Mouse (Mus musculus): ENCODE data around the gene Fastk. TPM values are rescaled to one million over a fixed set of nuclear protein-coding genes. Genes with fewer than 3 reads are reported as not detected.

Fastk gene
- total RNA-seq, 2 experiments from 2014 or later = 127 to 130 TPM

- TF ChIP-seq CTCF (conservative IDR thresholded peaks at IDR 0.05) = no peak
Observed at GRCm38 (mm10) chr5:24426037-24426432, 19.1 kb downstream of the Fastk start.

GRCm38 (mm10) chr5:24425421-24426036 is 19.6 kb downstream of the Fastk start:
- H3K4me3 ChIP-seq = peak overlapping the region; percentile 95
- DNase-seq (ENCODE audit: low spot score in 2 of 2) = no peak
- TF ChIP-seq CTCF (conservative IDR thresholded peaks at IDR 0.05) = peak; percentile 39
- peak overlapping the region; percentile 96 for H3K27ac ChIP-seq

More at GRCm38 (mm10) chr5:24426037-24426432, 19.1 kb downstream of the Fastk start:
- DNase-seq (ENCODE audit: low spot score in 2 of 2) = no peak
- Histone ChIP-seq H3K4me3 (peak overlapping the region; percentile 95), H3K27ac (no peak overlapping the region)

GRCm38 (mm10) chr5:24424861-24425411 is 20.2 kb downstream of the Fastk start:
- peak overlapping the region; percentile 96 for H3K27ac ChIP-seq
- peak; percentile 54 to 77 for DNase-seq (ENCODE audit: low spot score in 2 of 2)
- TF ChIP-seq CTCF (conservative IDR thresholded peaks at IDR 0.05) = no peak
- H3K4me3 ChIP-seq = peak overlapping the region; percentile 95

GRCm38 (mm10) chr5:24424004-24424781 is 20.9 kb downstream of the Fastk start:
- peak overlapping the region; percentile 95 for H3K4me3 ChIP-seq
- H3K27ac ChIP-seq = peak overlapping the region; percentile 96
- no peak for DNase-seq (ENCODE audit: low spot score in 2 of 2)
- no peak for TF ChIP-seq CTCF (conservative IDR thresholded peaks at IDR 0.05)

- Histone ChIP-seq H3K4me3 (peak within 1 kb of the TSS; percentile 95), H3K27ac (peak within 1 kb of the TSS; percentile 96)
- peak; percentile 36 for TF ChIP-seq CTCF (conservative IDR thresholded peaks at IDR 0.05)
- peak; percentile 99 to 100 for DNase-seq (ENCODE audit: low spot score in 2 of 2)
Observed at GRCm38 (mm10) chr5:24423129-24424003, 21.7 kb downstream of the Fastk start, which contains the start of the genes Cdk5 and Slc4a2. Cdk5 (minus strand) TSS chr5:24423530. Slc4a2 (plus strand) TSS chr5:24423837.

- Histone ChIP-seq H3K27ac (no peak overlapping the region), H3K4me3 (no peak overlapping the region)
- DNase-seq (ENCODE audit: low spot score in 2 of 2) = no peak
- TF ChIP-seq CTCF (conservative IDR thresholded peaks at IDR 0.05) = no peak
Observed at GRCm38 (mm10) chr5:24420381-24420780, 24.7 kb downstream of the Fastk start.

- Histone ChIP-seq H3K4me3 (no peak overlapping the region), H3K27ac (no peak overlapping the region)
- no peak for TF ChIP-seq CTCF (conservative IDR thresholded peaks at IDR 0.05)
- DNase-seq (ENCODE audit: low spot score in 2 of 2) = no peak
Observed at GRCm38 (mm10) chr5:24417587-24417986, 27.5 kb downstream of the Fastk start.

GRCm38 (mm10) chr5:24416222-24416736 is 28.8 kb downstream of the Fastk start:
- peak overlapping the region; percentile 21; the same call in 1 of the 2 replicates for H3K27ac ChIP-seq
- H3K4me3 ChIP-seq = peak overlapping the region; percentile 24; the same call in 1 of the 2 replicates
- peak; percentile 86 for TF ChIP-seq CTCF (conservative IDR thresholded peaks at IDR 0.05)
- DNase-seq (ENCODE audit: low spot score in 2 of 2) = peak; percentile 74 to 78

GRCm38 (mm10) chr5:24413938-24414337 is 31.1 kb downstream of the Fastk start:
- DNase-seq (ENCODE audit: low spot score in 2 of 2) = no peak
- no peak for TF ChIP-seq CTCF (conservative IDR thresholded peaks at IDR 0.05)
- Histone ChIP-seq H3K27ac (no peak overlapping the region), H3K4me3 (no peak overlapping the region)

- no peak within 1 kb of the TSS for H3K27ac ChIP-seq
- TF ChIP-seq CTCF (conservative IDR thresholded peaks at IDR 0.05) = no peak
- no peak for DNase-seq (ENCODE audit: low spot score in 2 of 2)
- no peak within 1 kb of the TSS for H3K4me3 ChIP-seq
Observed at GRCm38 (mm10) chr5:24413042-24413693, 31.9 kb downstream of the Fastk start, which contains the start of gene Asic3. Asic3 (plus strand) TSS chr5:24413392.

GRCm38 (mm10) chr5:24412063-24412462 is 33.0 kb downstream of the Fastk start:
- H3K4me3 ChIP-seq = no peak overlapping the region
- TF ChIP-seq CTCF (conservative IDR thresholded peaks at IDR 0.05) = no peak
- H3K27ac ChIP-seq = no peak overlapping the region
- DNase-seq (ENCODE audit: low spot score in 2 of 2) = no peak

Data from layer of hippocampus, adult 2 months (tissue).